Mouse (Mus musculus) limb, embryonic 13.5 days (tissue): ENCODE data around the gene Gtsf2. TPM values are rescaled to one million over a fixed set of nuclear protein-coding genes. Genes with fewer than 3 reads are reported as not detected.

Source experiments
- polyA plus RNA-seq: library from polyadenylated mRNA; unstranded; fragments of >200 nt; fragmentation: Nextera tagmentation; extraction: Ambion mirVana; gene quantifications from 2 replicates; pipeline ENCODE4 v1.2.1, GENCODE M21; 2015

Gtsf2 gene
- polyA plus RNA-seq, 1 experiment from 2014 or later, result not detected

Other genes with a start within 250 kb of the Gtsf2 start
- gene Cbx5, start 208.7 kb downstream of the Gtsf2 start, polyA plus RNA-seq, result 153 and 166 TPM in 2 replicates
- gene Hnrnpa1, start 208.0 kb downstream of the Gtsf2 start, polyA plus RNA-seq, result 1,120 and 1,163 TPM in 2 replicates
- gene Nfe2, start 190.1 kb downstream of the Gtsf2 start, polyA plus RNA-seq, result 2.8 and 3.8 TPM in 2 replicates
- 283 TPM in 2 replicates for gene Copz1, start 175.8 kb downstream of the Gtsf2 start, polyA plus RNA-seq
- 0.34 and 0.41 TPM in 2 replicates for gene Gpr84, start 137.9 kb downstream of the Gtsf2 start, polyA plus RNA-seq
- 11.7 and 13.1 TPM in 2 replicates for gene Zfp385a, start 108.4 kb downstream of the Gtsf2 start, polyA plus RNA-seq
- 55.2 and 55.3 TPM in 2 replicates for gene Itga5, start 81.7 kb downstream of the Gtsf2 start, polyA plus RNA-seq
- not detected in 2 replicates for gene Gtsf1, start 18.0 kb downstream of the Gtsf2 start, polyA plus RNA-seq
- gene Nckap1l, start 5.3 kb upstream of the Gtsf2 start, polyA plus RNA-seq, result 2.2 and 2.3 TPM in 2 replicates
- 4.8 TPM in 2 replicates for gene Pde1b, start 54.6 kb upstream of the Gtsf2 start, polyA plus RNA-seq
- gene Ppp1r1a, start 89.5 kb upstream of the Gtsf2 start, polyA plus RNA-seq, result 7.6 and 8.7 TPM in 2 replicates
- not detected in 2 replicates for gene Glycam1, start 116.6 kb upstream of the Gtsf2 start, polyA plus RNA-seq